Mouse (Mus musculus) embryonic facial prominence, embryonic 10.5 days (tissue): Measurements from ENCODE around the gene Ephb6. TPM values are rescaled to one million over a fixed set of nuclear protein-coding genes. Genes with fewer than 3 reads are reported as not detected.

Experiments
- DNase-seq: peaks from one replicate; pipeline ENCODE4 v3.0.0-alpha.2; 2017; ENCODE audit warnings: low spot score
- H3K27ac ChIP-seq: fragments of 300-500 bp; sonication (generic); replicated peaks from 2 replicates; pipeline ENCODE4 v1.5.1; 2016; ENCODE audit warnings: mild to moderate bottlenecking
- H3K27me3 ChIP-seq: fragments of 300-500 bp; sonication (generic); replicated peaks from 2 replicates; pipeline ENCODE4 v1.6.1; 2016; ENCODE audit warnings: low read depth, mild to moderate bottlenecking; ENCODE audit not compliant: poor library complexity, severe bottlenecking
- H3K36me3 ChIP-seq: fragments of 300-500 bp; sonication (generic); replicated peaks from 2 replicates; pipeline ENCODE4 v1.6.1; 2016; ENCODE audit warnings: mild to moderate bottlenecking, moderate library complexity
- H3K4me1 ChIP-seq: fragments of 300-500 bp; sonication (generic); 2 replicates; pipeline ENCODE4 v1.6.1; 2016
- H3K4me3 ChIP-seq: fragments of 300-500 bp; sonication (generic); 2 replicates; pipeline ENCODE4 v1.5.1; 2016; ENCODE audit warnings: mild to moderate bottlenecking, moderate library complexity
- H3K9me3 ChIP-seq: fragments of 300-500 bp; sonication (generic); 2 replicates; pipeline ENCODE4 v1.6.1; 2016; ENCODE audit warnings: mild to moderate bottlenecking
- WGBS: fragments of 180-500 bp; shearing (Covaris S2); methylation state at CpG from one replicate; pipeline ENCODE4 v1.1.7; 2016; 5-methylcytosine and 5-hydroxymethylcytosine counted together
- polyA plus RNA-seq: library from polyadenylated mRNA; unstranded; fragments of >200 nt; fragmentation: Nextera tagmentation; extraction: Ambion mirVana; gene quantifications from 2 replicates; pipeline ENCODE4 v1.2.1, GENCODE M21; 2016

The Ephb6 gene
- polyA plus RNA-seq, 1 experiment from 2014 or later, result 18.3 TPM

GRCm38 (mm10) chr6:41635211-41635610 is 29.9 kb downstream of the Ephb6 start:
- H3K9me3 ChIP-seq, result no peaks in the 10 kb centered on the region
- no peak for DNase-seq
- no peaks in the 10 kb centered on the region for H3K27me3 ChIP-seq
- WGBS, result 58% methylated on average over 1 of the region's 1 CpGs
- H3K4me3 ChIP-seq, result no peak overlapping the region
- H3K27ac ChIP-seq, result no peak overlapping the region
- no peaks in the 10 kb centered on the region for H3K36me3 ChIP-seq
- no peaks in the 10 kb centered on the region for H3K4me1 ChIP-seq

DNA sequence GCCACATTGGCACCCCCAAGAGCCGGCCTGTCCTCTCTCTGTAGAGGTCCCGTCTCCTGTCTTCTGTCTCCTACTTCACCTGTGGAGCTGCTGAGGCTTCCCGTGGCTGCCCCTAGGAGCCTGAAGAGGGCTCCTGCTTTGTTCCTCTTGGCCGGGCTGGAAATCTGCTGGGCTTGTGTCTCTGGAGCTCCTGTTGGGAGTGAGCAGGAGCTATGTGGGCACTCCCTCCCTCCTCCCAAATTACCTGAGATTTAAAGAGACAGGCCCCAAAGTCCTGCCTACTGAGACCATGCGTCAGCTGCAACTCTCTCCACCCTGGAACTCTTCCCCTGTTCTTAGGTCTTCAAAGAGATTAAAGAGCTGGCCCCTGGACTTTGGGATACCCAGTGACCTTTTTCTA is 30.9 kb downstream of the Ephb6 start, which contains the start of gene Trpv6:
Gene Trpv6, minus strand, starts transcription at position 228 of the 400 bp plus-strand sequence.
- no peaks in the 10 kb centered on the region for H3K27me3 ChIP-seq
- H3K9me3 ChIP-seq, result no peaks in the 10 kb centered on the region
- WGBS, result 17% methylated on average over 5 of the region's 5 CpGs
- no peak within 1 kb of the TSS for H3K27ac ChIP-seq
- no peaks in the 10 kb centered on the region for H3K36me3 ChIP-seq
- no peak within 1 kb of the TSS for H3K4me3 ChIP-seq
- no peak for DNase-seq
- H3K4me1 ChIP-seq, result peaks cover 3% of the 10 kb centered on the region; the same call in 1 of the 2 replicates

- Histone ChIP-seq H3K4me1 (peaks cover 3% of the 10 kb centered on the region; the same call in 1 of the 2 replicates), H3K27me3 (no peaks in the 10 kb centered on the region), H3K9me3 (no peaks in the 10 kb centered on the region), H3K27ac (no peak overlapping the region), H3K4me3 (no peak overlapping the region), H3K36me3 (no peaks in the 10 kb centered on the region)
- no peak for DNase-seq
- WGBS, result 22% methylated on average over 1 of the region's 1 CpGs
These were observed 32.1 kb downstream of the Ephb6 start for GRCm38 (mm10) chr6:41637393-41637792.

DNA sequence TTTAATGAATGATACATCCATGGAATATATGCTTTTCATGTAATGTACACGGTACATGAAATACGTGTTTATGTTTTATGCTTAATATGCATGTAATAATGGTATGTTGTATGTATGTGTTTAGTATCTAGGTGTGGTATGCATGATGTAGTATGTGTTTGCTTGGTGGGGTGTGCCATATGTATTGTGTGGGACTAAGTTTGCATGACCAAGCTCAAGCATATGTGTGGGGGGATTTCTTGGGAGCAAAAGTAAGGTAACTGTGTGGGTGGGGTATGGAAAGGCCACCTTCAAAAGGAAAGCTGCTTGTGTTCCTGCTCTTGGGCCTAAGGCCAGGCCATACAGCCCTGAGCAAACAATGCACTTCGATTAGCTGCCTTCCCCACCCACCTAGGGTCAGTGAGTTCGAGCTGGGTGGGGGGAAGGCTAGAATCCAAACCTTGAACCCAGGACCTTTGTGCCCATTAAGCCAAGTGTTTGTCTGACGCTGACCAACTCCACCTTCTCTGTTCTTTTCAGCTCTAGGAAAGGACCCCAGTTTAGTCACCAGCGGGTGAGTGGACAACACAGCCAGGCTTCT is 32.7 kb downstream of the Ephb6 start:
- no peak for DNase-seq
- no peaks in the 10 kb centered on the region for H3K36me3 ChIP-seq
- WGBS, result 75% methylated on average over 6 of the region's 6 CpGs

DNA sequence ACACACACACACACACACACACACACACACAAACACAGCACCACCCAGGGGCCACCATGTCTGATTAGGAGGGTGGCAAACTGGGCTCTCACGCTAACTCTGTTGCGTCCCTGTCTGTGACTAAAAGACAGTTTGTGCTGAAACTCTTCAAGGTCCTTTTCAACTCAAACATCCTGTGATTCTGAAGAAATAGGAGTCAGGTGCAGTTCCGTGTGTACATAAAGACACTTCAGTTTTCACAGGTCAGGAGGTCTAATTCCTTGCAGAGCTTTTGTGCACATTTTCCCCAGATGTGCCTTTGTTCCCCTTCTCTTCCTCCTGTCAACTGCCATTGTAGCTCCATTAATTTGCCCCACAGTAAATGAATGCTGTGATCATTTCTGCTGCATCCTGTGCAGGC is 35.2 kb downstream of the Ephb6 start:
- Histone ChIP-seq H3K9me3 (no peaks in the 10 kb centered on the region), H3K4me3 (no peak overlapping the region), H3K27ac (no peak overlapping the region), H3K4me1 (peaks cover 3% of the 10 kb centered on the region; the same call in 1 of the 2 replicates), H3K27me3 (no peaks in the 10 kb centered on the region), H3K36me3 (no peaks in the 10 kb centered on the region)
- 53% methylated on average over 3 of the region's 3 CpGs for WGBS
- DNase-seq, result no peak

More for the DNA sequence above, 32.7 kb downstream of the Ephb6 start:
- Histone ChIP-seq H3K4me3 (no peak overlapping the region), H3K27me3 (no peaks in the 10 kb centered on the region), H3K4me1 (peaks cover 3% of the 10 kb centered on the region; the same call in 1 of the 2 replicates), H3K27ac (no peak overlapping the region), H3K9me3 (no peaks in the 10 kb centered on the region)

GRCm38 (mm10) chr6:41641173-41641866 is 36.0 kb downstream of the Ephb6 start:
- WGBS, result 77% methylated on average over 6 of the region's 6 CpGs
- no peaks in the 10 kb centered on the region for H3K9me3 ChIP-seq

GRCm38 (mm10) chr6:41642765-41643164 is 37.5 kb downstream of the Ephb6 start:
- DNase-seq, result no peak
- no peaks in the 10 kb centered on the region for H3K9me3 ChIP-seq
- H3K4me3 ChIP-seq, result no peak overlapping the region
- H3K36me3 ChIP-seq, result no peaks in the 10 kb centered on the region
- H3K27ac ChIP-seq, result no peak overlapping the region
- H3K4me1 ChIP-seq, result peaks cover 3% of the 10 kb centered on the region; the same call in 1 of the 2 replicates
- H3K27me3 ChIP-seq, result no peaks in the 10 kb centered on the region
- 90% methylated on average over 4 of the region's 4 CpGs for WGBS

More at GRCm38 (mm10) chr6:41641173-41641866, 36.0 kb downstream of the Ephb6 start:
- Histone ChIP-seq H3K36me3 (no peaks in the 10 kb centered on the region), H3K4me1 (peaks cover 3% of the 10 kb centered on the region; the same call in 1 of the 2 replicates), H3K27ac (no peak overlapping the region), H3K27me3 (no peaks in the 10 kb centered on the region), H3K4me3 (no peak overlapping the region)
- no peak for DNase-seq

DNA sequence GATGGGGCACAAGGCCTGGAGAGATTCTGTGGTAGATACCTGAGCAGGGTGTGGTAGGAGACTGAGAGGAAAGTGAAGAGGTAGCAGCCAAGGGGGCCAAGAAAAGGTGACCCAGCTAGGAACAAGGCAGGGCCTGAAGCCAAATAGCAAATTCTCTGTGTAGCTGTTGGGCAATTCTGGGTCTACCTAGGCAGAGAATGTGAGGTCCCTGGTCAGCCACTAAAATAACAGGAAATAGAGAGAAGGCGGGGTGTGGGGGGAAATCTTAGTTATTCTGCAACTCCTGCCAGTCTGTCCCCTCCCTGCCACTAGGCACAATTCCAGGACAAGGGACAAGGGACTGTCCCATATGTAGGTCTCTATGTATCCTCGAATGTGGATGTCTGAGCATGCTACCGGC is 37.9 kb downstream of the Ephb6 start:
- H3K9me3 ChIP-seq, result no peaks in the 10 kb centered on the region
- peaks cover 3% of the 10 kb centered on the region; the same call in 1 of the 2 replicates for H3K4me1 ChIP-seq
- DNase-seq, result no peak
- no peak overlapping the region for H3K4me3 ChIP-seq
- no peak overlapping the region for H3K27ac ChIP-seq
- WGBS, result 90% methylated on average over 3 of the region's 3 CpGs
- no peaks in the 10 kb centered on the region for H3K36me3 ChIP-seq
- H3K27me3 ChIP-seq, result no peaks in the 10 kb centered on the region

- Histone ChIP-seq H3K27ac (no peak overlapping the region), H3K27me3 (no peaks in the 10 kb centered on the region), H3K9me3 (no peaks in the 10 kb centered on the region), H3K4me3 (no peak overlapping the region), H3K4me1 (no peaks in the 10 kb centered on the region), H3K36me3 (no peaks in the 10 kb centered on the region)
- DNase-seq, result no peak
- WGBS, result 83% methylated on average over 3 of the region's 3 CpGs
These were observed 40.9 kb downstream of the Ephb6 start for GRCm38 (mm10) chr6:41646220-41646619.

- no peaks in the 10 kb centered on the region for H3K27me3 ChIP-seq
- no peak for DNase-seq
- no peaks in the 10 kb centered on the region for H3K36me3 ChIP-seq
- no peak overlapping the region for H3K27ac ChIP-seq
- no peaks in the 10 kb centered on the region for H3K4me1 ChIP-seq
- no peaks in the 10 kb centered on the region for H3K9me3 ChIP-seq
- no peak overlapping the region for H3K4me3 ChIP-seq
These were observed 41.4 kb downstream of the Ephb6 start for GRCm38 (mm10) chr6:41646672-41647071.

DNA sequence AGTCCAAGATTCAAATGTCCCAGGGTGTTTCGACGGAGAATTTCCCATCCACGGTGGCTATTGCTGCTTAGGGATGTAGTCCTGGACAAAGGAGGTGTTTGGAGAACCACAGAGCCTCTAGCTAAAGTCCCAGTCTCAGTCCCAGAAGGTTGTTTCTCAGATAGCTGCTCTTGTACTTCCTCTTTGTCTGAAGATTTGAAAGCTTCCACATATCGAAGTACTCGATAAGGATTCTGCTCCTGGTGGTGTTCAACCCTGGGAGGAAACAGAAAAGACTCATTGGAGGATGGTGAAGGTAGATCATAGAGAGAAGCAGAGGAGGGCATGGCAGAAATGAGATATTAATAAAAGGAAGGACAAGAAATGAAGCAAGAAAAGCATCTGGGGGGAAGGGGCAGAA is 47.9 kb downstream of the Ephb6 start:
- H3K4me1 ChIP-seq, result no peaks in the 10 kb centered on the region
- WGBS, result 94% methylated on average over 5 of the region's 5 CpGs

GRCm38 (mm10) chr6:41654648-41655047 is 49.4 kb downstream of the Ephb6 start:
- Histone ChIP-seq H3K4me3 (no peak overlapping the region), H3K27me3 (no peaks in the 10 kb centered on the region), H3K36me3 (no peaks in the 10 kb centered on the region), H3K27ac (no peak overlapping the region), H3K4me1 (no peaks in the 10 kb centered on the region), H3K9me3 (no peaks in the 10 kb centered on the region)
- DNase-seq, result no peak
- 86% methylated on average over 8 of the region's 8 CpGs for WGBS

More for the DNA sequence above, 47.9 kb downstream of the Ephb6 start:
- DNase-seq, result no peak
- H3K27me3 ChIP-seq, result no peaks in the 10 kb centered on the region
- H3K4me3 ChIP-seq, result no peak overlapping the region
- H3K36me3 ChIP-seq, result no peaks in the 10 kb centered on the region
- H3K9me3 ChIP-seq, result no peaks in the 10 kb centered on the region
- H3K27ac ChIP-seq, result no peak overlapping the region

DNA sequence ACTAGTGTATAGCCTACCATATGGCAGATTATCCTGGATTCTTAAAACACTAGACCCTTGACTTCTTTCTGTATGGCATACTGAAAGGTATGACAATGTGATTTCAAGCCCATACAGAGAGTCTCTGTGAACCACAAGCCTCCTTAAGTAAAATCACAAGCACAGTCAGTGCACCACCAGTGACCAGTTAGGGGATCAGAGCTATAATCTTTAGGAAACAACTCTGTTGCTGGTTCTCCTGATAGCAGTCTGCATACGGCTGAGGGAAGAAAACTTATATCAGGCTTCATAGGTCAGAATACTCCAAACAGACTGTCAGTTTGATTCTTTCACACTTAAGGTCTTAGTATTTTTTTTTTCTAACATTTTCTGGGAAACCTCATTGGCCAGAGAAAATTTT is 53.2 kb downstream of the Ephb6 start:
- Histone ChIP-seq H3K27me3 (no peaks in the 10 kb centered on the region), H3K4me1 (no peaks in the 10 kb centered on the region), H3K27ac (no peak overlapping the region), H3K4me3 (no peak overlapping the region), H3K9me3 (no peaks in the 10 kb centered on the region), H3K36me3 (no peaks in the 10 kb centered on the region)
- no peak for DNase-seq
- WGBS, result 88% methylated on average over 1 of the region's 1 CpGs
